Mouse (Mus musculus) A20 (cell line): ENCODE results near the gene Tapbp.

Experiments
- DNase-seq: peaks from one replicate; pipeline ENCODE4 v3.0.0-alpha.2; 2011; ENCODE audit warnings: low read depth, low spot score

Tapbp gene

DNA sequence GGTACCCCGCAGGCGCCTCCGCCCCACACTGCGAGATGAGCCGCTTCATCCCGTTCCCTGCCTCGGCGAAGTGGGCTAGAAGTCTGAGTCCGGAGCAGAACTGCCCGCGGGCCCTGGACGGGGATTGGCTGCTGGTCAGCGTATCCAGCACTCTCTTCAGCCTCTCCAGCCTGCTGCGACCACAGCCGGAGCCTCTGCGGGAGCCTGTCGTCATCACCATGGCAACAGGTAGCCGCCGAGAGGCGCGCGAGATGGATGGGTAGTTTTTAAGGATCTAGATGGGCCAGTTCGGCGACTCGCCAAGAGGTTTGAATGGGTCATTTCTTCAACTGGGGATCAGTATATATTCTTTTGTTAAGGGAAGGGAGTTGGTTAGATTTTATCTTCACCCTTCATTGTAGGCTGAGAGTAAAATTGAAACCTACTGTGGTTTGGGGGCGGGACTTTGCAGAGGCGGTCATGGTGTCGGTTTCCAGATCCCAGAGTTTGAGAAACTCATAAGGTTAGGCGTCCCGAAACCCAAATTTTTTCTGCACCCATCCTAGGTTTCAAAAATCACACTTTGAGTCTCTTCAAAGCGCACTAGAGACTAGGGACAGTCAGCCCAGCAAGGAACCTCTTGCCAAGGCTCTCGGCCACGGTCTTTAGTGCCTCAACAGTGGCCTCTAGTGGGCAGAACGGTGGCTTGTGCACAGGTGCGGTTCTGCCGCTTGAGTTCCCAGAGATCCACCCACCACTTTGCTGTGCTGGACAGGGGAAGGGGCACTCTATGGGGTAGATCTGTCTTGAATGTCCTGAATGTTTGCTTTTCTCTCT, 4.8 kb downstream of the Tapbp start:
- peak; percentile 93 for DNase-seq

DNA sequence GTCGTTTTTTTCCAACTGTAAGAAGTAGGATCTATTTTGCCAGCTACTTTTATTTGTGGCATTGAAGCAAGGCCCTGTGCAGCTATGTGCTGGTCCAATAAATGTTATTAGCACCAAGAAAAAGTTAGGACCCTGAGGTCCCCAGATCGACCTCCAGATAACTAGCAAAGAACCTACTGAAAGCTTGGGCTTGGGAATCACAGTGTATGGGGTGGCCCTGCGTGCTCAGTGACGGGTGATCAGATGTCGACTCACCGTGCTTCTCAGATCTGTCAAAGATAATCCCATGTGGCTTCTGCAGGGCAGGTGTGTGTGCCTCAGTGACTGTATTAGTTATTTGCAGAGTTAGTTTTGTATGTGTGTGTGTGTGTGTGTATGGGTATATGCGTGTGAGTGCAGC, 5.7 kb downstream of the Tapbp start:
- DNase-seq, result no peak

DNA sequence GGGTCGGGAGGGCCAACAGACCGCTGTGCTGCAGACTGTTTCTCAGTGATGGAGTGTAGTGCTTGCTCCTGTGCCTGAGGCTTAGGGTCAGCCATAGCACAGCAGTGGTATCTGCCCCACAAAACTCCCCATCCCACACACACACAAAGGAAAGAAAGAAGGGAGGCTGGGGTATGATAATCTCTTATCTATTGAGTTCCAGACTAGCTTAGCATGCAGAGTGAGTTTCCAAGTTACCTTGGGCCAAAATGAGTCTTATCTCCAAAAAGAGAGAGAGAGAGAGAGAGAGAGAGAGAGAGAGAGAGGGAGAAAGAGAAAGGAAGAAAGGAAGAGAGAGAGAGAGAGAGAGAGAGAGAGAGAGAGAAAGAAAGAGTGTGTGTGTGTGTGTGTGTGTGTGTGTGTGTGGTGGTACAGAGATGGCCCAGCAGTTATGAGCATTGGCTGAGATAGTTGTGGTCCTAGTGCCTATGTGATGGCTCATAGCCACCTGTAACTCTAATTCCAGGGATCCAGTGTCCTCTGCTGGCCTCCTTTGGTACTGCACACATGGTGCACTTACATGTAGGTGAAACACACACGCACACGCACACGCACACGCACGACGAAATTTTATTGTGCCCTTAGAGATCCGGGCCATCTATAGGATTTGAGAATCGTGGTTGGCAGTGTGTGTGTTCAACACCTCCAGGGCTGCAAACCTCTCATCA, 9.0 kb downstream of the Tapbp start:
- DNase-seq, result peak; percentile 82

DNA sequence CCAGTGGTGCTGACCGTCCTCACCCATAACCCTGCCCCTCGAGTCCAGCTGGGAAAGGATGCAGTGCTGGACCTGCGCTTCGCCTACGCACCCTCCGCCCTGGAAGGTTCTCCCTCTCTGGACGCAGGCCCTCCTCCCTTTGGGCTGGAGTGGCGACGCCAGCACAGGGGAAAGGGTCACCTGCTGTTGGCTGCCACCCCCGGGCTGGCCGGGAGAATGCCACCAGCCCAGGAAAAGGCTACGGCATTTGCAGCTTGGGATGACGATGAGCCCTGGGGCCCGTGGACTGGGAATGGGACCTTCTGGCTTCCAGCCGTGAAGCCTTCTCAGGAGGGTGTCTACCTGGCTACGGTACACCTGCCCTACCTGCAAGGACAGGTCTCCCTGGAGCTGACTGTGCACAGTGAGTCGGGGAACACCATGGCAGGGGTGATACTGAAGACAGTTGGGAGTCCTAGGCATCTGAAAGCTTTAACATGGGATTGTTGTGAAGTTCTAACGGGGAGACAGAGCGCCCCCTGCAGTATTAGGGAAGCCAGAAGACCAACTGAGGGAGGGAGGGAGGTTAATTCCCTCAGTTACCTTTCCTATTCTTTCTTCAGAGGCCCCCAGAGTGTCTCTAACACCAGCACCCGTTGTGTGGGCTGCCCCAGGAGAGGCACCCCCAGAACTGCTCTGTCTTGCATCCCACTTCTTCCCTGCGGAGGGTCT, 9.9 kb downstream of the Tapbp start:
- DNase-seq, result no peak

DNA sequence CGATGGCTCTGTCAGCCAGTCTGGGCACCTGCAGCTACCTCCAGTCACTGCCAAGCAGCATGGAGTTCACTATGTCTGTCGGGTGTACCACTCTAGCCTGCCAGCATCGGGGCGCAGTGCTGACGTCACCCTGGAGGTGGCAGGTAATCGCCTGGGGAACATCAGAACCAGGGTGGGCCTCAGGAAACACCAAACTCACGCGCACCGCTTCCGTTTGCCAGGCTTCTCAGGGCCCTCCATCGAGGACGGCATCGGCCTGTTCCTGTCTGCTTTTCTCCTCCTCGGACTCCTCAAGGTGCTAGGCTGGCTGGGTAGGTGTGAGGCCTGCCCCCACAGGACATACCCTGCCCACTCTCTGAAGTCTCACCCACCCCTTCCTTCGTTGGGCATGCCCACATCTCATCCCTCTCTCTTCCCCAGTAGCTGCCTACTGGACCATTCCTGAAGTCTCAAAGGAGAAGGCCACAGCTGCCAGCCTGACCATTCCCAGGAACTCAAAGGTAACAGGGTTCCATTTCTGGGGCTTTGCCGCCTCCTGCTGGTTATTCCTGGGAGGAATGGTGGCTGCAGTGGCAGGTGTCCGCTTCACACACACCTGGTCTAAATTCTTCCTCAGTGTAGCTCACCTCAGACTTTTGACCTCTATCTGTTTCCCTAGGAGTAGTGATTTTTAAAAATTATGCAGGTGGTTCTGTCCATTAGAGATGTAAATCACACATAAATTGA, 10.7 kb downstream of the Tapbp start:
- DNase-seq, result no peak

DNA sequence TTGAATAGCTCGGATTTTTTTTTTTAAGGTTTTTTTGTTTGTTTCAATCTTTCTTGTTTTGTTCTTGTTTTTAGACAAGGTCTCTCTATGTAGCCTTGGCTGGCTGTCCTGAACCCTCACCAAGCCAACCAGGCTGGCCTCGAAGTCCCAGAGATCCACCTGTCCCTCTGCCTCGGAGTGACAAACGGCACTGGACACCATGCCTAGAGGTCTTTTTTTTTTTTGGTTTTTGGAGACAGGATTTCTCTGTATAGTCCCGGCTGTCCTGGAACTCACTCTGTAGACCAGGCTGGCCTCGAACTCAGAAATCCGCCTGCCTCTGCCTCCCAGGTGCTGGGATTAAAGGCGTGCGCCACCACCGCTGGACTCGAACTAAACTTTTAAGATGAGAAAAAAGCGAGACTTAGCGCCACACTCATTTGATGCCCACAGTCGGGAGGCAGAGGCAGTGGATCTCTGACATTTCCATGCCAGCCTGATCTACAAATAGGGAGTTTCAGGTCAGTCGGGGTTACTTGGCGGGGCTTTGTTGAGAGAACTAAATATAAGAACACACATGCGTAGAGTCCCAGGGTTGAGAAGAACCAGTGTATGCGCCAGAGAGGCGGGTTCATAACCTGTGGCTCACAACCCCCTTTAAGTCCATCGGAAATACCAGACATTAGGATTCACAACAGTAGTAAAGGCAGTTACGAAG, 12.7 kb downstream of the Tapbp start:
- DNase-seq, result no peak

DNA sequence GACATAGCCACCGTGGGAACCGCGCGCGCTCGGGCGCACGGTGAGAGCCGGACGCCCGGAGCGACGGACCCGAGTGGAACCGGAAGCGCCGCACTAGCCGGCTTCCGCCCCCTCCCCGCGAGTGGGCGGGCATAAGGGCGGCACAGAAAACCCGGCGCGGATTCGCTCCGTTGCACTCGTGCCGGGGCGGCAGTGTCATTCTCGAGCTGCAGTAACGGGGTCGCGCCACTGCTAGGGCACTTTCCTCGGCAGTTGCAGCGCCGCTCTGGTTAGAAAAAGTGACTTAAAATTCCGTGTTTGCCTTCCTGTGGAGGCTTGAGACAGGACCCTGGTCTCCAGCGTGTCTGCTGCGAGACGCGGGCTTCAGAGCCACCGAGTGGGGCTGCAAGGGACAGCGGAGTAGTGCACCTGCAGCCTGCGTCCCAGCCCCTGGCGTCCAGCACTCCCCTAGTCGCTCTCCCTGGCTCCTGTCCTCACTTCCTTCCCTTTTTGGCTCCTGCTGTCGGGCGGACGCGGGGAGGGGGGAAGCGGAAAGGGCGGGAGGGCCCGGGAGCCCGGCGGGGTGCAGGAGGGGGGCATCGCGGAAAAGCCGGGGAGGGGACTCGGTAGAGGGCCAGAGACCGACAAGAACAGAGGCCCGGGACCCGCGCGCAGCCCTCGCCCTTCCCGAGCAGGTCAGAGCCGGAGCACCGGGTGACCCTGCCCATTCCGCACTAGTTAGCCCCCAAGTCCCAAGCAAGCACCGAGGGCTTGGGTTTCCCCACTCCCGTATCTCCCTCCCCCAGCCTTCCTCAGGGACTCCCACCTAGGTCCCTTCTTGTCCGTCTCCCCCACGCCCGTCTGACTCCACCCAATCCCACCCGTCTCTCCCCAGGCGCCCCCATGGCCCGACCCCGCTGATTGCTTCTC, 13.9 kb downstream of the Tapbp start, which contains the start of gene Rgl2:
TSS of gene Rgl2 (plus strand) at position 173 of the 909 bp plus-strand sequence.
- DNase-seq, result peak; percentile 95

DNA sequence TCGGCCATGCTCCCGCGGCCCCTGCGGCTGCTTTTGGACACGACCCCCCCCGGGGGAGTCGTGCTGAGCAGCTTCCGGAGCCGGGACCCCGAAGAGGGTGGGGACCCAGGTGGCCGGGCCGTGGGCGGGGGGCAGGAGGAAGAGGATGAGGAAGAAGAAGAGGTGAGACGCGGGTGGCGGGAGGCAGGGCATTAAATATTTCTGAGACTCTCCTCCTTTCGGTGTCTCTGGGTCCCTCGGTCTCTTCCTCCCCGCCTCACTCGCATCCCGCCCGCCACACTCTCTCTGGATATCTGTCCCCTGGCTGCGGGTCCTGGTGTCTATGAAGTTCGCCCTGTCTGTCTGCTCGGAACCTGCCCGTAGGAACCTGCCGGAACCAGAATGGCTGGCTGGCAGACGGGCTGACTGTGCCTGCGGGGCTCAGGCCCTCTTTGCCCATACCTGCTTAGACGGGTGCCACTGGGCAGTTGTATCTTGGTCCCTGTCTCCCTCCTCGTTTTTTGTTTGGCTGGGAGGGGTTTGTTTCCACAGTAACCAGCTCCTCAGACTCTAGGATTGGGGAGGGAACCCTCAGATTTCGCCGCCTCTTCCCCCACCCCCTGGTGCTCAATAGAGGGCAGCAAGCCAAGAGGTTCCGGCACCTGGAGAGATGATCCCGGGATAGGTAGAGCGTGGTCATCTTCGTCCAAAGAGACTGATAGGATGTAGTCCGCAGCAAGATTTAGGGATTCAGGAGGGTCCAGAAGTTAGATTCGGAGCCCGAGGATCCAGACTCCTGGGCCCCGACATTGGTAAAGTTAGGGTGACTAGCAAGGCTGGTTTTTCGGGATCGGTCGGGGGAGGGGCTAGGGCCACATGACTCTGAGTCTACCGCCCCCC, 14.8 kb downstream of the Tapbp start:
- DNase-seq, result peak; percentile 85

DNA sequence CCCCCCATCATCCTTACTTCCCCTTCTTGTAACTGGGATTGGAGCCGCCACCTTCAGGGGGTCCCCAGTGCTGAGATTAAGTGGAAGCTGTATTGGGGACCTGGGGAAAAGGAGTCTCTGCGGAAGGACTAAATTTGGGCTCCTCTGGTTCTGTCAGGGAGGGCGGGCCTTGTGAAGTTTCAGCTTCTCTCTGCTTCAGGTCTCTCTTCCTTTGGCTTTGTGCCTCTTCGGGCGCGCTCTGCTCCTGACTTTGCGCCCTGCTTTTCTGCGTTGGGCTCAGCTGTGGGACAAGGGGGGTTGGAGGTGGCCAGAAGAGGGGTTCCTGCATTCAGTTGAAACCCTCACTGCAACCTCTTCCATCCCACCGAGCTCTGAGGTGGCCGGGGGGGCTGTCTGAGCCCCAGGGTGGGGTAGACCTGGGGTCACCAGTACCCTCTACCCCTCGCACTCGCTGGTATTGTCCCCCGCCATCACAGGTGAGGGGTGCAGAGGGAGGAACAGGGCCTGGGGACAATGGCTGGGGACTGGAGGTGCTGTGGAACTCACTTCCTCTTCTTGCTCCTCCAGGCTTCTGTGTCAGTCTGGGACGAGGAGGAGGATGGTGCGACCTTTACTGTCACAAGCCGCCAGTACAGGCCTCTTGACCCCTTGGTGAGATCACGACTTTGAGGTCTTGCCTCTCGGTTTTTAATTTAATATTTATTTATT, 15.6 kb downstream of the Tapbp start:
- peak; percentile 51 for DNase-seq

DNA sequence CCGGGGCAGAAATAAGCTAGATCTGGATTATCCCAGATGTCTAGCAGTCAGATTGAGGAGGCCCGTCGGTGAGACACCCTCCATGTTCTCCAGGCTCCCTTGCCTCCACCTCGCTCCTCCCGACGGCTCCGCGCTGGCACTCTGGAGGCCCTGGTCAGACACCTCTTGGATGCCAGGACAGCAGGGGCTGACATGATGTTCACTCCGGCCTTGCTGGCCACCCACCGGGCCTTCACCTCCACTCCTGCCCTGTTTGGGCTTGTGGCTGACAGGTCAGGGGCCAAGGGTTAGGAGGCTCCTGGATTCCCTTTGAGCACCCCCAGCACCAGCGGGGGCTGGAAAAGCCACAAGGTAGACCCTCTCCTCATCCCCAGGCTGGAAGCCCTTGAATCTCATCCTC, 16.2 kb downstream of the Tapbp start:
- DNase-seq, result no peak

DNA sequence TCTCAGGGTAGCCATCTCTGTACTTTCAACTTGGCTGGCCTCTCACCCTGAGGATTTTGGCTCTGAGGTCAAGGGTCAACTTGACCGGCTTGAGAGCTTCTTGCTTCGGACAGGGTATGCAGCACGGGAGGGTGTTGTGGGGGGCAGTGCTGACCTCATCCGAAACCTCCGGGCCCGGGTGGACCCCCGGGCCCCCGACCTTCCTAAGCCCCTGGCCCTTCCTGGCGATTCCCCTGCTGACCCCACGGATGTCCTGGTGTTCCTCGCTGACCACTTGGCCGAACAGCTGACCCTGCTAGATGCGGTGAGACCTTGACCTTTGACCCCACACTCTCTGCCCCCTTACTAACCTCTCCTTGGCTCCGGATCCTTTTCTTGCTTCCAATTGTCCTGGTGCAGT, 16.7 kb downstream of the Tapbp start:
- no peak for DNase-seq

DNA sequence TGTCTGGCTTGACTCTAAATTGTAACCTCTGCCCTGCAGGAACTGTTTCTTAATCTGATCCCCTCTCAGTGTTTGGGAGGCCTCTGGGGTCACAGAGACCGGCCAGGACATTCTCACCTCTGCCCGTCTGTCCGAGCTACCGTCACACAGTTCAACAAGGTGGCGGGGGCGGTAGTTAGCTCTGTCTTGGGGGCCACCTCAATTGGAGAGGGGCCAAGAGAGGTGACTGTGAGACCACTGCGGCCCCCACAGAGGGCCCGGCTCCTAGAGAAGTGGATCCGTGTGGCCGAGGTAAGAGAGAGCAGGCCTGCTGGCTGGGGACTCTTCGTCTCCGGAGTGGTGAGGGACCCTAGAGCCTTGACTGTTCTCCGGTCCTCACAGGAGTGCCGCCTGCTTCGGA, 17.3 kb downstream of the Tapbp start:
- no peak for DNase-seq

DNA sequence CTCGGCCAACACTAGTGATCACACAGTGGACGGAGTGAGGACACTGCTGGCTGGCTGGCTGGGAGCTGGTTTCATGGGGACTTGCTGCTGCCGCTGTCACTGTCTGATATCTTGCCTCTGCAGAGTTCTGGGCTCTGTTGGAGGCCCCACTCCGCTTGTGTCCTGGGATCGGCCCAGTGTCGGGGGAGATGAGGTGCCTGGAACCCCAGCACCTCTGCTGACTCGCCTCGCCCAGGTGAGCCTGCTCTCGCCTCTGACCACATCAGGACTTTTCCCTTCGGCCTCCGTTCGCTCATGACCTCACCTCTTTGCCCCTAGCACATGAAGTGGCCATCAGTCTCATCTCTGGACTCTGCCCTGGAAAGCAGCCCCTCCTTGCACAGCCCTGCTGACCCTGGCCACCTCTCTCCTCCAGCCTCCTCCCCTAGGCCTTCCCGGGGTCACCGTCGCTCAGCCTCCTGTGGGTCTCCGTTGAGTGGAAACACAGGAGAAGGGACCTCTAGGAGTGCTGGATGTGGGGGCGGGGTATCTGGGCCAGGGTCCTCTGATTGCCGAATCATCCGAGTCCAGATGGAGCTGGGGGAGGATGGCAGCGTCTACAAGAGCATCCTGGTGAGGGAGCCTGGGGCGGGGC, 19.8 kb downstream of the Tapbp start:
- DNase-seq, result no peak

DNA sequence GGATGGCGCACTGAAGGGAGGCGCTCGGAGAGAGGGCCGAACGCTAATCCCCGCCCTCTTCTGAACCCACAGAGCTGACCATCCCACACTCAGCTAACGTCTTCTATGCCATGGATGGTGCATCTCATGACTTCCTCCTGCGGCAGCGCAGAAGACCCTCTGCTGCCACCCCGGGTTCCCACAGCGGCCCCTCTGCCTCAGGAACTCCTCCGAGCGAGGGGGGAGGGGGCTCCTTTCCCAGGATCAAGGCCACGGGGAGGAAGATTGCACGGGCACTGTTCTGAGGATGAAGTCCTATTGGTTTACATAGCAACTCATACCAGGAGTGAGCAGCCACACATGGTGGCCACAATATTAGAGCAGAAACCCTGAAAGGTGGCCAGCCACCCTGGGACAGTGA, 21.3 kb downstream of the Tapbp start:
- no peak for DNase-seq

DNA sequence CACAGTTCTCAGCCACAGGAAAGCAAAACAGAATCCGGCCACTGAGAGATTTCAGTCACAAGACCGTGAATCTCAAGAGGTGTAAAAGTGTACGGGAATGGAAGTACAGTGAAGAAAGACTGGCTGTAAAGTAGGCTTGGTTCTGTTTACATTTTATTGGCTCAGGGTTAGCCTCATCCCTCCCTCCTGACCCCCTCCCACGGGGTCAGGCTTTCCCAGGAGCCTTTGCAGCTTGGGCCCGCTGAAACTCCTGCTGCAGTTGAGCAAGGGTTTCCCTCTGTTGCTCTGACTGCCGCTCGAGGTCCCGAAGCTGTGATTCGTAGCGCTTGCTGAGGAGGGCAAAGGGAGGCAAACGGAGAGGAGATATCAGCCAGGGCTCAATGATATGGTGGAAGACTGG, 23.1 kb downstream of the Tapbp start:
- DNase-seq, result no peak

DNA sequence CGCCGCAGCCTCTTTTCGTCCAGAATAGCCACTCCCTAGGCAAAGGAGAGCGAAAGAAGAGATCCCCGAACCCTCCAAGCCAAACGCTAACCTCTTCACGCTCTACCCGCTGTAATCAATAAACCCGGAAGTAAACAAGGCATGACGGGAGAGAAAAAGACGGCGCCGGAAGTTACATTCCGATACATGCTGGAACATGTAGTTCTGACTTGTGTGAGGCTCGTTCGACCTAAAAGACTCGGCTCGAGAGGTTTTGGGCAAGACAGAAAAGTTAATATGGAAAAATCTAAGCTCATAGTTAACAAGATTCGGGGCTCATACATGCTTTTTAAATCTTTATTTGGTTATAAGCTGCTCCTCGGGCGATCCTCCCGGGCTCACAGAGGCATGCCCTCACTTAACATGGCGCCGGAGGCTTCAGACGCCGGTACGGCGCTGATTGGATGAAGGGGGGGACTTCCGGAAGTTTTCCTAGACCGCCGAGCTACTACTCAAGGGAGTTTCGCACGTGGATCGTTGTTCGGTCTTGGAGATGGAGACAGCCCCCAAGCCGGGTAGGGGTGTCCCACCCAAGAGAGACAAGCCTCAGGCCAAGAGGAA, 24.6 kb downstream of the Tapbp start, which contains the start of the genes Pfdn6 and Wdr46:
TSS of gene Pfdn6 (minus strand) at position 138 of the 600 bp plus-strand sequence.
TSS of gene Wdr46 (plus strand) at position 455 of the 600 bp plus-strand sequence.
- peak; percentile 95 for DNase-seq

DNA sequence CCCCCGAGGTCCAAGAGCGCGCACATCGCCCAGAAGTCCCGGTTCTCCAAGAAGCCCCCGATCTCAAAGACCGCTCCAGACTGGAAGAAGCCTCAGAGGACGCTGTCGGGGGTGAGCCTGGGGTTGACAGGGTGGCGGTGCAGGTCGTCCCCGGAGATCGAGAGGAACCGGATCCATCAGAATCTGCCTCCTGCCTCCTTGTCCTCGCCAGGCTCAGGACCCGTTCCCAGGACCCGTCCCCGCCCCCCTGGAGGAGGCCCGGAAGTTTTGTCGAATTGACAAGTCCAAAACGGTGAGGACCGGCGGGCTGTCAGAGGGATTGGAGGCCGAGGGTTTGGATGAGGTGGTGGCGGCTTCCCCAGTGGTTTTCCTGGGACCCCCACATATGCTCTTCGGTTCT, 25.3 kb downstream of the Tapbp start:
- DNase-seq, result peak; percentile 66
